Mouse (Mus musculus) bone marrow macrophage, adult 2 months (primary cell): Measurements from ENCODE around the gene Sh3gl1.

Source experiments
- CTCF ChIP-seq: IDR thresholded peaks from 2 replicates; pipeline ENCODE4 v1.5.1; 2012; ENCODE audit warnings: low read depth, mild to moderate bottlenecking, low read length, moderate library complexity
- POLR2A ChIP-seq: IDR thresholded peaks from 2 replicates; pipeline ENCODE4 v1.6.1; 2012; ENCODE audit warnings: mild to moderate bottlenecking, low read depth, low read length, borderline replicate concordance

GRCm38 (mm10) chr17:55990278-55990898 is 46.0 kb downstream of the Sh3gl1 start:
- TF ChIP-seq CTCF (no peak), POLR2A (no peak)
